Mouse (Mus musculus) lung, embryonic 15.5 days (tissue): ENCODE results near the gene Mapk8ip2. TPM values are rescaled to one million over a fixed set of nuclear protein-coding genes. Genes with fewer than 3 reads are reported as not detected.

Experiments
- ATAC-seq: fragments of 200-750 bp; cut with Nextera tagmentation; 2 replicates; pipeline ENCODE4 v1.8.0; 2017; ENCODE audit warnings: moderate number of reproducible peaks, borderline replicate concordance; ENCODE audit not compliant: low FRiP score, low TSS enrichment; ENCODE audit errors: extremely low read depth
- H3K27ac ChIP-seq: fragments of 300-500 bp; sonication (generic); 2 replicates; pipeline ENCODE4 v1.5.1; 2015; ENCODE audit warnings: moderate library complexity, mild to moderate bottlenecking, inconsistent platforms
- H3K27me3 ChIP-seq: fragments of 300-500 bp; sonication (generic); 2 replicates; pipeline ENCODE4 v1.6.1; 2015; ENCODE audit warnings: inconsistent platforms
- H3K36me3 ChIP-seq: fragments of 300-500 bp; sonication (generic); 2 replicates; pipeline ENCODE4 v1.6.1; 2015; ENCODE audit warnings: inconsistent platforms
- H3K4me1 ChIP-seq: fragments of 300-500 bp; sonication (generic); 2 replicates; pipeline ENCODE4 v1.6.1; 2015; ENCODE audit warnings: inconsistent platforms
- H3K4me2 ChIP-seq: fragments of 300-500 bp; sonication (generic); 2 replicates; pipeline ENCODE4 v1.6.1; 2015; ENCODE audit warnings: inconsistent platforms, mild to moderate bottlenecking, moderate library complexity
- H3K4me3 ChIP-seq: fragments of 300-500 bp; sonication (generic); 2 replicates; pipeline ENCODE4 v1.5.1; 2015; ENCODE audit warnings: mild to moderate bottlenecking, inconsistent platforms
- H3K9ac ChIP-seq: fragments of 300-500 bp; sonication (generic); 2 replicates; pipeline ENCODE4 v1.6.1; 2015; ENCODE audit warnings: inconsistent platforms
- H3K9me3 ChIP-seq: fragments of 300-500 bp; sonication (generic); 2 replicates; pipeline ENCODE4 v1.6.1; 2016; ENCODE audit warnings: inconsistent platforms
- WGBS: fragments of 180-500 bp; shearing (Covaris S2); methylation state at CpG from one replicate; pipeline ENCODE4 v1.1.7; 2015; 5-methylcytosine and 5-hydroxymethylcytosine counted together
- polyA plus RNA-seq: library from polyadenylated mRNA; unstranded; fragments of >200 nt; fragmentation: Nextera tagmentation; extraction: Ambion mirVana; gene quantifications from 2 replicates; pipeline ENCODE4 v1.2.1, GENCODE M21; 2015

Mapk8ip2 gene
- polyA plus RNA-seq, 1 experiment from 2014 or later = 0.97 TPM

DNA sequence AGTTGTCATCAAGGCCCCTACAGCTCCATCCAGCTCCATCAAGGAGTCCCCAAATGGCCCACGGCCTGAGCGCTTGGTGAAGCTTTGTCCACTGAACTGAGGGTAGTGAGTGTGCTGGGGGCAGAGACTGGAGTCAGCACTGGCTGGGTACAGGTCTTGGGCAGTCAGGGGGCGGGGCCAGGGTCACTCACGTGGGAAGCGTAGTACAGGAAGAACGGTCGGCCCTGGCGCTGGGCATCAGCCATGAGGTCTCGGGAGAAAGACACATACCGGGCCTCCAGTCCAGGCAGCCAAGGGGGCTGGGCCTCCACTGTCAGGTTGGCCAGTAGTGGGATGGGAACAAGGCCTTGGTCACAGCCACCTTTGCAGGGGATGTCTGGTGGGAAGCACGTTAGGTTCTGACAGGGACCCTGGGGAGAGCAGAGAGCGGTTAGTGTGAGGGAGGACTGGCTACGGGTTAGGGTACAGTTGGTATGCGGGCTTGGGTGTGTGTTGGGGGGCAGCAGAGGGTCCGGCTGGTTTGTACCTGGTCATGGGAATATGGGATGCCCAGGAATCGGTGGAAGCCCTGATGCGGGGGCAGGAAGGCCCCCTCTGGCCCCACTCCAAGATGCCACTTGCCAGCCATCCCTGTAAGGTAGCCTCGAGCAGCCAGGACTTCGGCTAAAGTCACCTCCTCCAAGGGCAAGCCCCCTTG, 21.0 kb downstream of the Mapk8ip2 start:
- H3K4me2 ChIP-seq = peak overlapping the region; percentile 79
- no peak for ATAC-seq

DNA sequence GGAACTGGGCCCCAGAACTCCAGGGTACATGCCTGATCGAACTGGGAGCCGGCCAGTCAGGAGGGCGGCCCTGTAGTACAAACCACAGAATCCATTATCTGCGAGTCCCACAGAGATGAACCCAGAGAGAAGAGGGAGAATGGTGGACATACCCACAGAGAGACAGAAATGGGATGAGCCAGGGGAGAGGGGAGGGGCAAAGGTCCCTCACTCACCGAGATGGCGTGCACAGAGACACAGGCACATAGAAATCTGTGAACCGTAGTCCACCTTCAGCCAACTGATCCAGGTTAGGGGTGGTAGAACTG, 21.5 kb downstream of the Mapk8ip2 start:
- Histone ChIP-seq H3K9me3 (no peaks in the 10 kb centered on the region), H3K4me3 (peak overlapping the region; percentile 53), H3K4me2 (peak overlapping the region; percentile 79), H3K36me3 (no peaks in the 10 kb centered on the region), H3K27me3 (no peaks in the 10 kb centered on the region), H3K4me1 (0 out of 2 replicates have a peak, but pooled peaks cover 4% of the 10 kb centered on the region), H3K27ac (no peak overlapping the region), H3K9ac (no peak overlapping the region)
- no peak for ATAC-seq
- 86% methylated on average over 7 of the region's 7 CpGs for WGBS

More for the DNA sequence above, 21.0 kb downstream of the Mapk8ip2 start:
- H3K9ac ChIP-seq = no peak overlapping the region
- H3K9me3 ChIP-seq = no peaks in the 10 kb centered on the region
- H3K27me3 ChIP-seq = no peaks in the 10 kb centered on the region
- H3K27ac ChIP-seq = no peak overlapping the region
- 92% methylated on average over 19 of the region's 19 CpGs for WGBS
- H3K4me3 ChIP-seq = no peak overlapping the region
- H3K4me1 ChIP-seq = 0 out of 2 replicates have a peak, but pooled peaks cover 4% of the 10 kb centered on the region
- H3K36me3 ChIP-seq = no peaks in the 10 kb centered on the region

GRCm38 (mm10) chr15:89475611-89476474, 22.1 kb downstream of the Mapk8ip2 start:
- ATAC-seq = peak; percentile 97
- 8% methylated on average over 44 of the region's 44 CpGs for WGBS
- H3K4me3 ChIP-seq = peak overlapping the region; percentile 53
- peak overlapping the region; percentile 85 for H3K27ac ChIP-seq
- H3K9me3 ChIP-seq = no peaks in the 10 kb centered on the region
- H3K27me3 ChIP-seq = no peaks in the 10 kb centered on the region
- peak overlapping the region; percentile 46 for H3K9ac ChIP-seq
- H3K36me3 ChIP-seq = no peaks in the 10 kb centered on the region
- H3K4me2 ChIP-seq = peak overlapping the region; percentile 79
- H3K4me1 ChIP-seq = 0 out of 2 replicates have a peak, but pooled peaks cover 4% of the 10 kb centered on the region

DNA sequence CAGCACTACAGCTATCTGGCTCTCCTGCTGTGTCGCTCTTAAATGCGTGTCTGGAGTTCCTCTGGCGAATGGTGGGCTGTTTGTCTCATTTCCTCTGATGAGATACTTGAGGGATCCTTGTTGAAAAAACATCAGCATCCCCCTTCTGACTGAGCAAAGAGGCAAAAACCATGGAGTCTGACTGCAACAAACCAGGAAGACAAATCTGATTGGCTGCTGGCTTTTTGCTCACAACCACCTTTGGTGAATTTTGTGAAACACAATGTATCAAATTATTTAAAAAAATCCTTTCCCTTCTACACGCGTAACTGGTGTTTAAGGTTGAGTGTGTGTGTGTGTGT, 22.7 kb downstream of the Mapk8ip2 start:
- no peak for ATAC-seq
- Histone ChIP-seq H3K4me2 (peak overlapping the region; percentile 79), H3K36me3 (no peaks in the 10 kb centered on the region), H3K27me3 (no peaks in the 10 kb centered on the region), H3K4me1 (0 out of 2 replicates have a peak, but pooled peaks cover 4% of the 10 kb centered on the region), H3K9me3 (no peaks in the 10 kb centered on the region), H3K9ac (peak overlapping the region; percentile 46), H3K27ac (peak overlapping the region; percentile 85), H3K4me3 (peak overlapping the region; percentile 53)
- 0% methylated on average over 5 of the region's 5 CpGs for WGBS

- Histone ChIP-seq H3K4me1 (0 out of 2 replicates have a peak, but pooled peaks cover 4% of the 10 kb centered on the region), H3K36me3 (no peaks in the 10 kb centered on the region), H3K27ac (peak within 1 kb of the TSS; percentile 85), H3K4me3 (peak within 1 kb of the TSS; percentile 53), H3K27me3 (no peaks in the 10 kb centered on the region), H3K4me2 (peak within 1 kb of the TSS; percentile 79), H3K9me3 (no peaks in the 10 kb centered on the region), H3K9ac (peak within 1 kb of the TSS; percentile 46)
- ATAC-seq = no peak
- WGBS = 21% methylated on average over 9 of the region's 9 CpGs
Observed at GRCm38 (mm10) chr15:89477091-89477491, 23.4 kb downstream of the Mapk8ip2 start, which contains the start of gene Arsa. Gene Arsa, minus strand, starts transcription at chr15:89477425.

DNA sequence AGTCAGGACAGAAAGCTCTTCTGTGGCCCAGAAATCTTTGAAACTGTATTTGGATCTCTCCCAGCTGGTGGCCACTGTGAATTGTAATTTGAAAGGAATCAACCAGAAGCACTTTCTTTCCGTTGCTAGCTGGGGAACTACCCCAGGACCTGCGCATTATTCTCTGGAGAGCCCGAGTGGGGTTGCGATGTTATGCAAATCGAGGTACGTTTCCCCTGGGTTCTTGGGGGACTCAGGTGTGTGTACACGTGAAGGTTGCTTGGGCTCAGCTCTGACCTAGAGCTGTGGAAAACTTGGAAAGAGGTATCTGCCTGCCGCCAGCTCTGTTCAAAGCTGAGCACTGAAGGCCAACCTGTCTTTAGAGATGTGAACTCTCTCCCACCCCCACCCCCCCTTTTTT, 24.1 kb downstream of the Mapk8ip2 start:
- no peak for ATAC-seq
- Histone ChIP-seq H3K9ac (no peak overlapping the region), H3K4me1 (0 out of 2 replicates have a peak, but pooled peaks cover 4% of the 10 kb centered on the region), H3K27ac (no peak overlapping the region), H3K9me3 (no peaks in the 10 kb centered on the region), H3K4me3 (no peak overlapping the region), H3K36me3 (no peaks in the 10 kb centered on the region), H3K4me2 (peak overlapping the region; percentile 79; the same call in 1 of the 2 replicates), H3K27me3 (no peaks in the 10 kb centered on the region)
- WGBS = 66% methylated on average over 8 of the region's 8 CpGs

DNA sequence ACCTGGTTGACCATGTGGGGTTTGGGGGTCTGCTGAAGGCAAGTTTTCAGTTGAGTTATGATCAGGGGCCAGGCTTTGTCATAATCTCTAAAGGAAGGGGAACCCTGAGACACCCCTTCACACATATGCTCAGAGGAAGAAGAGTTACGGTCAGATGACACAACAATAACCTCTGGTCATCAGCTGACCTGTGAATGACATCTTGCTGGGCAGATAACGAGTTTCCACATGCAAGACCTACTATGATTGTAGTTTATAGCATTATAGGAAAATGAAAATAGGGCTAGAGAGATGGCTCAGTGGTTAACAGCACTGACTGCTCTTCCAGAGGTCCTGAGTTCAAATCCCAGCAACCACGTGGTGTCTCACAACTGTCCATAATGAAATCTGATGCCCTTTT, 24.9 kb downstream of the Mapk8ip2 start:
- H3K4me3 ChIP-seq = no peak overlapping the region
- 0 out of 2 replicates have a peak, but pooled peaks cover 4% of the 10 kb centered on the region for H3K4me1 ChIP-seq
- no peak for ATAC-seq
- no peak overlapping the region for H3K9ac ChIP-seq
- H3K27ac ChIP-seq = no peak overlapping the region
- H3K4me2 ChIP-seq = no peak overlapping the region
- H3K27me3 ChIP-seq = no peaks in the 10 kb centered on the region
- WGBS = 81% methylated on average over 3 of the region's 3 CpGs
- H3K36me3 ChIP-seq = no peaks in the 10 kb centered on the region
- no peaks in the 10 kb centered on the region for H3K9me3 ChIP-seq

DNA sequence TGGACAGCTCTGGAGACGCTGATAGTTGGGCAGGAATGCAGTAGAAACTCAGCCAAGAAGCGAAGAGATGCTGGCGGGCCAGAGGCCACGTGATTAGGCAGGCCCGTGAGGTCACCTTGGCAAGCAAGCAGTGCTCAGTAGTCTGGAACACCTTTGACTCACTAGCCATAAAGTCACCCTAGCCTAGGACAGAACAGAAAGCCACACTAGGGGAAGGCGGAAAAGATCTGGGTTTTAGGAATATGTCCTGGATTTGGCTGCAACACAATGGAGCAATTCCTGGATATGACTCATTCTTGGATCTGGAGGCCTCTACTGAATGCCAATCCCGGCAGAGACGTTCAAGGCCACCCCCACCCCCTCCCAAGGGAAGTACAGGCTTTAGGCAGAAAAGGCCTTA, 26.9 kb downstream of the Mapk8ip2 start:
- no peak overlapping the region for H3K4me3 ChIP-seq
- H3K36me3 ChIP-seq = no peaks in the 10 kb centered on the region
- peak overlapping the region; percentile 65 for H3K27ac ChIP-seq
- no peaks in the 10 kb centered on the region for H3K27me3 ChIP-seq
- H3K4me2 ChIP-seq = no peak overlapping the region
- no peak for ATAC-seq
- 0 out of 2 replicates have a peak, but pooled peaks cover 1% of the 10 kb centered on the region for H3K4me1 ChIP-seq
- 46% methylated on average over 8 of the region's 8 CpGs for WGBS
- H3K9me3 ChIP-seq = no peaks in the 10 kb centered on the region
- H3K9ac ChIP-seq = no peak overlapping the region

GRCm38 (mm10) chr15:89488182-89488581, 34.5 kb downstream of the Mapk8ip2 start:
- Histone ChIP-seq H3K36me3 (no peaks in the 10 kb centered on the region), H3K4me1 (no peaks in the 10 kb centered on the region), H3K9me3 (no peaks in the 10 kb centered on the region), H3K9ac (no peak overlapping the region), H3K4me2 (no peak overlapping the region), H3K4me3 (no peak overlapping the region), H3K27me3 (no peaks in the 10 kb centered on the region), H3K27ac (no peak overlapping the region)
- WGBS = 63% methylated on average over 12 of the region's 12 CpGs
- ATAC-seq = no peak

DNA sequence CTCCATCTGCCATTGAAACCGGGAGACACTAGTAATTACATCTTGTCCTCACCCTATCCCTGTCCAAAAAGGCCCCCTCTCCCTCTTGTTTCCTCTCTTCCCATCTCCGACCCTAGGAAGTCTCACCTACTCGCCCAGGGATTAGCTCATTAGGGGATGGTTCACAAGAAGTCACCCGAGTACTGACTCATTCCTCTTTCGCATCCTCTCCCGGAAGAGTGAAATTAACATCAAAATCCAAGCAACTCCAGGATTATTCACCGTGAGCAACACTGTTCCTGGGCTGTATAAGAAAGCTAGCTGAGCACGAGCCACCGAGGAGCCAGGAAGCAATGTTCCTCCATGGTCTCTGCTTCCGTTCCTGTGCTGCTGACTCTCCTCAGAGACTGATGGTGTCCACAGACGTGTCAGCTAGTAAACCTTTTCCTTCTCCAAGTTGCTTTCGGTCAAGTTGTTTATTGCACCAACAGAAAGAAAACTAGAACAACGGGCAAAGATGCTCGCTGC, 35.0 kb downstream of the Mapk8ip2 start:
- no peak for ATAC-seq
- no peak overlapping the region for H3K4me3 ChIP-seq
- H3K36me3 ChIP-seq = no peaks in the 10 kb centered on the region
- H3K4me2 ChIP-seq = no peak overlapping the region
- H3K27ac ChIP-seq = no peak overlapping the region
- WGBS = 37% methylated on average over 14 of the region's 14 CpGs
- H3K27me3 ChIP-seq = no peaks in the 10 kb centered on the region
- no peaks in the 10 kb centered on the region for H3K4me1 ChIP-seq
- H3K9ac ChIP-seq = no peak overlapping the region
- H3K9me3 ChIP-seq = no peaks in the 10 kb centered on the region

GRCm38 (mm10) chr15:89494970-89495369, 41.3 kb downstream of the Mapk8ip2 start:
- ATAC-seq = no peak
- no peaks in the 10 kb centered on the region for H3K9me3 ChIP-seq
- peaks cover 22% of the 10 kb centered on the region for H3K27me3 ChIP-seq
- no peak overlapping the region for H3K4me3 ChIP-seq
- peaks cover 18% of the 10 kb centered on the region for H3K4me1 ChIP-seq
- WGBS = 70% methylated on average over 4 of the region's 4 CpGs
- no peak overlapping the region for H3K27ac ChIP-seq
- H3K36me3 ChIP-seq = no peaks in the 10 kb centered on the region
- no peak overlapping the region for H3K4me2 ChIP-seq
- no peak overlapping the region for H3K9ac ChIP-seq

DNA sequence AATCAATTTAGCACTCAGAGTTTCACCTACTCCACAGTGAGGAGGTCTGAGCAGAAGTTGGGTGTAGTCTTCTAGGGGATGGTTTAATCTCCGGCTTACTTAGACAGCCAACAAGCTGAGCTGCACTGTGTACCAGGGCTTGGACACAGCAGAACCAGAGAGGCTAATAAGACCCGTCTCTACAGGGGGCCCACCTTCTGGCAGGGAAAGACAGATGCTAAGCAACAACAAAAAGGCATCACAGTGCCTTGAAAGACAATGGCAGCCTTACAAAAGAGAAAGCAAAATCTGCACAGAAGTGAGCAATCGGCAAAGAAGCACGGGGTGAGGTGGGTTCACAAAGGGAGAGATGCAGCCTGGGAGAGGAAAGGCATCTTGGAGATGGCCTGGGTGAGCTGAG, 42.4 kb downstream of the Mapk8ip2 start:
- Histone ChIP-seq H3K27me3 (peaks cover 28% of the 10 kb centered on the region), H3K4me3 (no peak overlapping the region), H3K4me2 (no peak overlapping the region), H3K36me3 (no peaks in the 10 kb centered on the region), H3K9me3 (no peaks in the 10 kb centered on the region), H3K27ac (peak overlapping the region; percentile 54; the same call in 1 of the 2 replicates), H3K9ac (no peak overlapping the region), H3K4me1 (peaks cover 24% of the 10 kb centered on the region)
- WGBS = 75% methylated on average over 4 of the region's 4 CpGs
- ATAC-seq = no peak
